Mouse (Mus musculus) retina, postnatal 7 days (tissue): ENCODE data around the gene Ddt.

Experiments
- DNase-seq: peaks from one replicate; pipeline ENCODE4 v3.0.0-alpha.2; 2012; ENCODE audit warnings: low read depth, low spot score

Gene Ddt

GRCm38 (mm10) chr10:75772795-75773664, at the start of gene Ddt:
Gene Ddt (minus strand): TSS chr10:75773414.
- DNase-seq, result peak; percentile 83

GRCm38 (mm10) chr10:75822443-75822842, 49.2 kb upstream of the Ddt start, which contains the start of gene Gstt4:
Gene Gstt4 (minus strand): TSS chr10:75822543.
- DNase-seq, result no peak

- no peak for DNase-seq
Measured at GRCm38 (mm10) chr10:75819882-75820281, 46.7 kb upstream of the Ddt start.

- DNase-seq, result no peak
Measured at GRCm38 (mm10) chr10:75818641-75819040, 45.4 kb upstream of the Ddt start.

GRCm38 (mm10) chr10:75804217-75804616, 31.0 kb upstream of the Ddt start:
- DNase-seq, result no peak

GRCm38 (mm10) chr10:75798176-75798696, 25.0 kb upstream of the Ddt start, which contains the start of gene Gstt1:
Gene Gstt1 (minus strand): TSS chr10:75798584.
- DNase-seq, result no peak

GRCm38 (mm10) chr10:75797619-75798175, 24.5 kb upstream of the Ddt start:
- no peak for DNase-seq

- DNase-seq, result no peak
Measured at GRCm38 (mm10) chr10:75796731-75797516, 23.7 kb upstream of the Ddt start.

GRCm38 (mm10) chr10:75794880-75795279, 21.7 kb upstream of the Ddt start:
- no peak for DNase-seq

- no peak for DNase-seq
Measured at GRCm38 (mm10) chr10:75790773-75791172, 17.6 kb upstream of the Ddt start.

GRCm38 (mm10) chr10:75789841-75790240, 16.6 kb upstream of the Ddt start:
- no peak for DNase-seq

GRCm38 (mm10) chr10:75789081-75789735, 16.0 kb upstream of the Ddt start:
- DNase-seq, result no peak

- DNase-seq, result no peak
Measured at GRCm38 (mm10) chr10:75788277-75788676, 15.1 kb upstream of the Ddt start.

- DNase-seq, result no peak
Measured at GRCm38 (mm10) chr10:75785442-75785841, 12.2 kb upstream of the Ddt start.

GRCm38 (mm10) chr10:75780769-75781578, 7.8 kb upstream of the Ddt start, which contains the start of the genes Gm20441 and Gstt3:
Gene Gm20441 (minus strand): TSS chr10:75780954.
Gene Gstt3 (minus strand): TSS chr10:75781414.
- DNase-seq, result no peak

- DNase-seq, result no peak
Measured at GRCm38 (mm10) chr10:75779206-75780174, 6.3 kb upstream of the Ddt start.

- DNase-seq, result no peak
Measured at GRCm38 (mm10) chr10:75777885-75778284, 4.7 kb upstream of the Ddt start.

- no peak for DNase-seq
Measured at GRCm38 (mm10) chr10:75776562-75776961, 3.3 kb upstream of the Ddt start.

- DNase-seq, result no peak
Measured at GRCm38 (mm10) chr10:75774587-75774986, 1.4 kb upstream of the Ddt start.
